In genomic region chr9:104001921-104002859, GRCm38 (mm10) we compare ENCODE assay signal across 8 mouse cellular contexts. TPM values are rescaled to one million over a fixed set of nuclear protein-coding genes. Genes with fewer than 3 reads are reported as not detected.
DNase-seq lines count a peak whose midpoint lies in the region; ATAC-seq lines count a peak whose summit lies in the region.

Gene Nphp3, plus strand, starts transcription at chr9:104002544.

- H3K4me1 ChIP-seq in intestine, embryonic 14.5 days (replicated peaks; ENCODE audit: control insufficient read depth, insufficient read depth, low read length), result peaks cover 11% of the 10 kb centered on the region; the same call in 1 of the 2 replicates

- H3K36me3 ChIP-seq in intestine, embryonic 14.5 days (ENCODE audit: control insufficient read depth, insufficient read depth, low read length), result peaks cover 7% of the 10 kb centered on the region; the same call in 1 of the 2 replicates

- no peaks in the 10 kb centered on the region for H3K9me3 ChIP-seq in intestine, embryonic 14.5 days (ENCODE audit: control insufficient read depth, low read length)

- under 1% methylated on average over 54 of the region's 55 CpGs for WGBS in intestine, embryonic 14.5 days

- no peaks in the 10 kb centered on the region for H3K27me3 ChIP-seq in intestine, embryonic 14.5 days (replicated peaks; ENCODE audit: control insufficient read depth, insufficient read depth, low read length)

- peak; percentile 98 for DNase-seq in adrenal gland, adult 18-20 months (ENCODE audit: low spot score in 2 of 2)
- DNase-seq in embryo, embryonic 11 days, result peak; percentile 99
- peak; percentile 99 for DNase-seq in gastrocnemius, postnatal 25 days
- DNase-seq in intestine, embryonic 14.5 days (ENCODE audit: low spot score), result peak; percentile 100
- DNase-seq in left cerebral cortex, postnatal 14 days (ENCODE audit: low spot score in 2 of 2), result peak; percentile 97 to 100
- DNase-seq in mesoderm, embryonic 11.5 days (ENCODE audit: low read depth, low spot score), result peak; percentile 100
- DNase-seq in right cerebral cortex, postnatal 36 days (ENCODE audit: low spot score in 2 of 2), result peak; percentile 99
- peak; percentile 100 for DNase-seq in yolk sac, embryonic 10.5 days (ENCODE audit: low spot score)

- H3K4me3 ChIP-seq in intestine, embryonic 14.5 days (ENCODE audit: low read depth, low read length), result peak within 1 kb of the TSS; percentile 56

- H3K27ac ChIP-seq in intestine, embryonic 14.5 days (ENCODE audit: low read depth), result peak within 1 kb of the TSS; percentile 76

- H3K4me2 ChIP-seq in intestine, embryonic 14.5 days (ENCODE audit: low read length), result peak within 1 kb of the TSS; percentile 60

- H3K9ac ChIP-seq in intestine, embryonic 14.5 days (ENCODE audit: low read length), result peak within 1 kb of the TSS; percentile 55

- peak; percentile 97 for ATAC-seq in intestine, embryonic 14.5 days (replicated peaks; ENCODE audit: low FRiP score, low TSS enrichment, low read depth)

- intact Hi-C loops in left cerebral cortex, postnatal 14 days (cut with DNase I), result loop anchor here (5.0 kb wide), 1 partner anchor 380 kb away; no protein-coding TSS in a partner anchor

RNA-seq across cellular contexts. Expression of gene Nphp3, which starts in this region (rescaled TPM):
- total RNA-seq in adrenal gland, adult 18-20 months (2021), result 1 to 10 TPM; 2.2 to 2.6 TPM
- total RNA-seq in gastrocnemius, postnatal 25 days (2021), result 1 to 10 TPM in 1 of 2 experiments, under 1 TPM in 1; 0.78 to 1.5 TPM
- polyA plus RNA-seq in intestine, embryonic 14.5 days (2014; fragmentation: Nextera tagmentation; extraction: Ambion mirVana), result 4.2 and 5.1 TPM in 2 replicates
- total RNA-seq in left cerebral cortex, postnatal 14 days (2021), result 1 to 10 TPM; 5.5 to 8.4 TPM

Comparison
In these comparisons a context has a peak if more than half of its experiments do, and no peak if none do; other contexts are left out.
1. Peak in every context shown above with its lines: DNase-seq, ATAC-seq, H3K4me3 ChIP-seq and H3K27ac ChIP-seq.